Mouse (Mus musculus) heart, adult 11 months (tissue): Measurements from ENCODE around the gene Card19.

Source experiments
- DNase-seq: peaks from one replicate; pipeline ENCODE4 v3.0.0; 2022

Gene Card19

DNA sequence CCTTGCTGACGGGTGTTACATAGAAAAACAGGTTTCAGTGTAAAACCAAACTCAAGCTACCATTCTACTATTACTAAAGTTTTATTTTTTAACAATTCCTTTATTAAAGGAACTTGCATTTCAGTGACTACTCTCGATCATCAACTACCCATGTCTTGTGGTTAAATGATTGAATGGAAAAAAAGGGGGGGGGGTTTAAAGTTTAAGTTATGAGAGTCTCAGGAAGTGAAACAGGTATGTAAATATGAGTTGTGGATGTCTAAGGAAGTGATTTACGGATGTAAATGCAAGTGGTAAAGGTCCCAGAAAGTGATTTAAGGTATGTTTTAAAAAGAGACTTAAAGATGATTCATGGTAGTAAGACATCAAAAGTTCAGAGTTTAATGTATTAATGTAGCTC is 9.3 kb upstream of the Card19 start:
- DNase-seq = no peak

DNA sequence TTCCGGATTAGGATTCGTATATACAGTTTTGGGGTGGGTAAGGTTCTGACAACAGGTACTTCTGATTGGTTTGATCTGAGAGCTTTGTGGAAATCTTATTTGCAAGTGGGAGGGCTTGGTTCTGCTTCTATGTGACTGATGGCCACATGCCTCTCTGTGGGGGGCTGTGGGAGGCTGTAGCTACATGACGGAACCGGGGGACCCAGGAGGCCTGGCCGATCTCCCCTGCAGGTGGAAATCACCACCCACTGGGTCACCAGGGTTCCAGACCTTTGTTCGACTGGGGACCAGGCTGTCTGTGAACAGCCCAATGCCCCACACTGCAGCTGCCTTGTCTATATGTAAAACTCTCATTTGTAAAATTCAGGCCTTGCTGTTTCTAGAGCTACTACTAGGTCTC is 8.9 kb upstream of the Card19 start:
- no peak for DNase-seq

DNA sequence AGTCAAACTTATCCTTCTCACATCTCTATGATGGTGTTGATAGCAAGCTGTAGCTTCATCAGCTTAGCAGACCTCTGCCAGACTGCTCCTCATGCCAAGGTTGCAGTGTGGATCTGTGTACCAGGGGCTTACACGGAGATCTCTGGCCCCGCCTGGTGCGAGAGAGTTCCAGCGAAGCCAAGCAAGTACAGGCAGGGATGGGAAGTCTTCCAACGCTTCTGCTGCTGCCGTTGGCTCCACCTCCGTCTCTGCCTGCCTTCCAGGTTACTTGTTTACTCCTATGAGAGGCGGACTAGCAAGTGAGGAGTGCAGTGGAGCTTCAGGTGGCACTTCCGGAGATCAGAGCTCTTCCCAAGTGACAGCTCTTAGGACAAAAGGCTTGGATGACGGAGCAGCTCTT is 8.5 kb upstream of the Card19 start:
- no peak for DNase-seq

DNA sequence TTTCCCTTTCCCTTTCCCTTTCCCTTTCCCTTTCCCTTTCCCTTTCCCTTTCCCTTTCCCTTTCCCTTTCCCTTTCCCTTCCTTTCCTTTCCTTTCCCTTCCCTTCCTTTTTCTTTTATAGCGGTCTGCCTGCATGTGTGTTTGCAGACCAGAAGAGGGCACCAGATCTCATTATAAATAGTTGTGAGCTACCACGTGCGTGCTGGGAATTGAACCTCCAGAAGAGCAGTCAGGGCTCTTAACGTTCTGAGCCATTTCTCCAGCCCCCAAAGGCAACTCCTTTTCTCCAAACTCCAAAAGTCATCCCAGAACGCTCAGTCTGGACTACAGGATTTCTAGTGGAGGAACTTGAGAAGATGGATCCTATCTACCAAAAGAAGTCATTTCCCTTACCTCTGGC is 5.1 kb upstream of the Card19 start:
- DNase-seq = no peak

DNA sequence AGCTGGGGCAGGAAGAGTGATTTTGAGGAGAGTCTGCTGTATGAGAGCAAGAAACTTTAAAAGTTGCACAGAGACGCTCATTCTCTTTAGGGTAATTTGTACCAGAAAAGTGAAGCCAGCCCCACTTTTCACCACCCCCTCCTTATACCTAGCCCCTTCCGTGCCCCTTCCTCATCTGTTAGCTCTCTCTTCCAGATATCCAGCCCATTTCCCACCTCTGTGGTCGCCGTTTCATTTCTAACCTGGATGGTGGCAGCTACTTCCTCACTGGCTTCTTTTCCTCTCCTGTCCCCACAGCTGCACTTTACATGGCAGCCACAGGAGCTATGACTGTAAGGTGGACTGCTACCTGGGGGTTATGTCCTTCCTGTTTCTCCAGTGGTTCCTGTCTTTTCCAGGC is 3.5 kb upstream of the Card19 start:
- DNase-seq = peak; percentile 93

DNA sequence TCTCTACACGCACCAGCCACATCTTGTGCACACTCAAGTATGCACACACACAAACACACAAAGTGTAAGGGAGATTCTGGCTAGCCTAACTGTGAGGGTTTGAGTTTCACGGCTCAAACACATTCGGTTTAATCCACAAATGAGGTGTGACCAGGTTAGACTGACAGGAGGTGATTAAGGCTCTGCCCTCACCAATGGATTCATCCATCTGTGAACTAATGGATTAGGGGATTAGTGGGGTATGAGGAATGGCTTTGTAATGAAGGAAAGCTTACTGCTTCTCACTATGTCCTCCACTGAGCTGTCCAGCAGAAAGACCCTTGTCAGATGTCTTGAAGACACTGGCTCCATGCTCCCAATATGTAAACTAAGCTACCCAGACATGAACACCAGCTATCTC is 2.8 kb upstream of the Card19 start:
- no peak for DNase-seq

DNA sequence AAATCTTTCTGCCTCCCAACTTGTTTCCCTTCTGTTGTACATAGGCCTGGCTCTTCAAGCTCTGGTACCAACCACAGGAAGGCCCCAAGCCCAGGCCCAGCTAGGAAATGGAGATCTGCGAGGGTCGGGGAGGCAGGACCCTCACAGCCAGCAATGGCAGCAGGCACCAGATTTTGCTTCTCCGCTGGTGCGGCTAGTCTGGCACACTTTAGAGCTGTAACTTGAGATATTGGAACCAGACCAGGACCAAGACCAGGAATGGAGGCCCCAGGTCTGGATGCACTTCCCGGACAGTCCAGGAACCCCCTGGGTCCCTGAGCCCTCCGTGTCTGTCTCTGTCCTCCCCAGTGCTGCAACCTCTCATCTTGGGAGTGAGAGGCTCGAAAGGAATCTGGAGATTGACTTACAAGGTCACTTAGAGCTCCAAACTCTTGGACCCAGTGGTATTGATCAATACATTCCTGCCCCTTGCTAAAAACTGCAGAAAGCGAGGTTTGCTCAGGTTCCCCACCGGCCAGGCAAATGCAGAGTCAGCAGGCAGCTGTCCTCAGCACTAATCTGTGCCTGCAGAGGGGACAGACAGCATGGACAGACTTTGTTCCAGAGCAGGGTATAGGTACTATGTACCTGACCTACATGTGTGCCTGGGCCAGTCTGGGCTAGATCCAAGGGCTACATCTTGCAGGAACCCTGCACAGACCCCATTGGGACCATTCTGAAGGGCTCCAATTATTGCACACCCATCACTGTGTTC is 1.1 kb upstream of the Card19 start:
- no peak for DNase-seq

DNA sequence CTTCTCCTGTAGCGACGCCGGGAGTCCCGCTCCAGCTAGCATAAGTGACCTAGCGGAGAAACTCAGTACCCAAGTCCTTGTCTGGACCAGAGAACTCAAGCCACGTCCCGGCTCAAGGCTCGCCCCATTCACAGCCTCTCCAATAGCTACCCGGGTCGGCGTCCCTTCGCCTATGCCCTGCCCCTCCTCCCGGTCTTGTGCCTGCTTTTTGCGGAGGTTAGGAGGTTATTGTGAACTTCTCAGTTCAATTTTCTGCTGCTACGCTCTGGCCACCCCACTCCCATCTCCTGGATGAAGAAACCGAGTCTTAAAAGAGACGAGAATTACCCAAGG is 349 bp upstream of the Card19 start:
- no peak for DNase-seq

DNA sequence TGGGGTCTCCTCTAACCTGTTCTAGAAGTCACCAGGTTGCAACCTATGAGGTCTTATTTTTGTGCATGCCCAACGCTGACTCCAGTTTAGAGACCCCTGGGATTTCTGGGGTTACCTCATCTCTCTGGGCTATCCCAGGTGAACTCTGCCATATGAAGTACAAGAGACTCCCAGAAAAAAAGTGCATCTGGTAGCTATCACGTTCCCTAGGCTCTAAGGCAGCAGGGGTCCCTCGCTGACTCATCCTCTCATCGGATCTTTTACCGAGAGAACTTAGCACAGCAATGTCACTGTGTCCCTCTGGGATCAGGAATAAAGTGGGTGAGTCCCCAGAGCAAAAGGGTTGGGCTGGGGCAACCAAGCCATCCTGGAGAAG is 721 bp downstream of the Card19 start:
- DNase-seq = no peak

DNA sequence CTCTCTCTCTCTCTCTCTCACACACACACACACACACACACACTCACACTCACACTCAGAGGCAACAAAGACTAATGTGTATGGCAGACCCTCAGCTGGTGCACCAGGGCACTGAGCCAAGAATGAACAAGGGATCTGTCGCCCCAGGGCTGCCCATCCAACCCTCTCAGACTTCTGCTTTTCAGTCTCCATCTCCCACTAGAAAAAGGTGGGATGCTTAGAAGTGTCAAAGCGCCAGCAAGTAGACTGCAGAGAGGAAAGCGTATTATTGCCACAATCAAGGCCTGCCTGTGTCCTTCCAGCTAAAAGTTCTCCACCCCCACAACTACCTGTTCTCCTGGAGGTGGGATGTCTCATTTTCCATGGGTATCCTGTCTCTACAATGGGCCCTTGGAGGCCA is 1.4 kb downstream of the Card19 start:
- peak; percentile 93 for DNase-seq

DNA sequence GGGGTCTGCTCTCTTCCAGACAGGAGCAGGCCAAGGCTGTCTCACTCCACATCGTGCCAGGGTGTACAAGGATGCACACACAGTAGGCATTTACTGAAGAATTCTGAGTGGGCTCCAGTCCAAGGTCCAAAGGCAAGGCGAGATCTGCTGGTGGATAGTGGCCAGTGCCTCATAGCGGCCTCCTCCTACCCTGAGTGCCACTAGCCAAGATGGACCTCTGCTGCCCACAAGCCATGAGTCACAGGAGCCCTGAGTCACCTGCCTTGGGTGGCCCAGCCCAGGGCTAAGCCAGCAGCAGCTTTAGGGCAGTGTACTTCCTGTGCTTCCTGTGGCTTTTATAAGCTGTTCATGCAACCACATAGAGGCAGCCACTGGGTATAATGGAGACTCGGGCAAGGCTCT is 2.3 kb downstream of the Card19 start:
- DNase-seq = peak; percentile 97

DNA sequence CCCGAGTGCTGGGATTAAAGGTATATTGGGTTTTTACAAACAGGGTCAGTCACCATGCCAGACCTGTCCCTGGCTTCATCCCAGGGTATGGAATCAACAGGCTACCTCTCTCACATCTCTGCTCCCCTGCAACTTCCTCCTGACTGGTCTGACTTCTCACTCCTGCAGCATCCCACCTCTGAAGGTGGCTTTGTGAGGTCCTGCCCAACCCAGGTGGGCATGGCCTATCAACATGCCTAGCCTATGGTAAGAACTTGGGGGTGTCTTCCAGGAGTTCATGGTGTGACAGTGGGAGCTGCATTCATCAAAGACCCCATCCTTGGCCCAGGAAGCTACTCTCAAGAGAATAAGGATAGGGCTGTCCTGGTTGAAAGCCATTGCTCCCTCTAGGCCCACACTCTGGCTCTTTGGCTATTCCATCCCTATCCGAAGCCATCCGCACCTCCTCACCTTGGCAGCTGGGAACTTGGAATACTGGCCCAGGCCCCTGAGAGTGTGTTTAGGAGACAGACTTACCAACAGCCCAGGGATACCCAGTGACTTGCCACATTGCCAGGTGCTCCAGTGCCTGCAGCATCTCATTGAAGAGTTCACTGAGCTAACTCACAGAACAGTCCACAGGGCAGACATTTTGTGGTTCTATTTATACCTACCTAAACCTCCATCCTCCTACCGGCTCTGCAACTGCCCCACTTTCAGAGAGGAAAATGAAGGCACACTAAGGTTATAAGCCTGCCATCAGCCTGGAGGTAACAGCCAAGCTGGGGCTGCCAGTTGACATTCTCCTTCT is 2.9 kb downstream of the Card19 start:
- DNase-seq = peak; percentile 92

DNA sequence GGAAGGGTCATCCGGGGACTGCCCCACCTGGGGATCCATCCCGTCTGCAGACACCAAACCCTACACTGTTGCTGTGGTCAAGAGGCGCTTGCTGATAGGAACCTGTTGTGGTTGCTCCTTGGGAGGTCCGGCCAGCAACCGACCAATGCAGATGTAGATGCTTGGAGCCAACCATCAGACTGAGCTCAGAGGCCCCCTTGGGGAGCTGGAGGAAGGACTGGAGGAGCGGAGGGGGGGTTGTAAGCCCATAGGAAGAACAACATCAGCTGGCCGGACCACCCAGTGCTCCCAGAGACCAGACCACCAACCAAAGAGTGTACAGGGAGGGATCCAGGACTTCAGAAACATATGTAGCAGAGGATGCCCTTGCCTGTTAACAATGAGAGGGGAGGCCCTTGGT is 6.5 kb downstream of the Card19 start:
- peak; percentile 93 for DNase-seq

DNA sequence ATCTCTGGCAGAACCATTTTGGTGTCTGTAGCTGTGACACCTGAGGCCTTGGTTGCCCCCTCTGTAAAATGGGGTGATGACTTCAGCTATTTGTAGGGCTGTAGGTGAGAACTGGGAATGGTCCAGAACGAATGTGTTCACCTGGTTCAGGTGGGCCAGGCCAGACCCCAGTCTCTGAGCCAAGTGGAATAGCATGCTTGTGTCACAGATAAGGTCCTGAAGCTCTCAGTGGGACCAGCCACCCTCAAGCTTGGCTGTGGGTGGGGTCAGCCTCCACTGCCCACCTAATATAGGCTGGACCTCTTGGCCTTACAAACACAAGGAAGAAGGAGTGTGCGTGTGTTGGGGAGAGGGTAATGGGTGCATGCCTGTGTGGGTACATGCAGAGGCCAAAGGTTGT is 9.5 kb downstream of the Card19 start:
- peak; percentile 92 for DNase-seq

DNA sequence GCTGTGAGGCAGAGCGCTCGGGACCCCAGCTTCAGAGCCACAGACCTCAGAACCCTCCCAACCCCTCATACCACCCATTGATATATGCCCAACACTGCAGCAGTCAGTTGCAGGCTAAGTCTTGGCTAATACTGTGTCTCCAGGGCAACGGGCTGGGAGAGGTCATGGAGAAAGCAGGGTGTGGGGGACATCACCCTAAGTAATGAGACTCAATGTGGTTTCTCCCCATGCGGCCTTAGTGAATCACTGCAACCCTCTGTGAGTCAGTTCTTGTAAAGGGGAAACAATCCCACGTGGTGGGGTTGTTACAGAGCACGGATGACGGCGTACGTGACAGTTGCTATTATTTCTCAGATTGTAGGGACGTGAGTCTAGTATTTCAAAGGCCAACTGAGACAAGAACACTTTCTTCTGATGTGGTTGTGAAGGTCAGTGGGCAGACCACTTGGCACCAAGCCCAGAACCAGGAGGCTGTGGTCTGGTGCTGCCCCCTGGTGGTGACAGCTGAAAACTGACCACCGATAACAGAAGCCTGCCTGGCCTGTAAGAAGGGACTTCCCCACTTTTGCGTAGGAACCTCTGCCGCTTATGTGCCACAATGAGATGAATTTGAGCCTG is 10.3 kb downstream of the Card19 start:
- DNase-seq = peak; percentile 98

DNA sequence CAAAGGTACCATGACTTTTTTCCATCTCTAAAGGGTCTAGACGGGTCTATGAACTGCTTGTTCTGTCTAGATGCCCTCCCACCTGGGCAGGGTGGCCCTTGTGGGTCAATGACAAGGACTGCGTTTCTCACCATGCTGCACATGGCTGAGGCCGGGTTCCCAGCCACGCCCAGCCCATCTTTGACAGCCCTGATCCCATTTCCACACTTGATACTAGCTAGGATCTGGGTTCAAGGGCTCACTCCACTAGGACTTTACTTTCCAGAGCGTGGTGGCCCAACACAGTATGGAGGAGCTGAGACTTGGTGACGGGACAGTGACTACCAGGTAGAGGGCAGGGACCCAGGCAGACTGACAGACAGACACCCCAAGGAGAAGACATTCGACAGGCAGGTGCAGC is 13.3 kb downstream of the Card19 start:
- DNase-seq = peak; percentile 91

DNA sequence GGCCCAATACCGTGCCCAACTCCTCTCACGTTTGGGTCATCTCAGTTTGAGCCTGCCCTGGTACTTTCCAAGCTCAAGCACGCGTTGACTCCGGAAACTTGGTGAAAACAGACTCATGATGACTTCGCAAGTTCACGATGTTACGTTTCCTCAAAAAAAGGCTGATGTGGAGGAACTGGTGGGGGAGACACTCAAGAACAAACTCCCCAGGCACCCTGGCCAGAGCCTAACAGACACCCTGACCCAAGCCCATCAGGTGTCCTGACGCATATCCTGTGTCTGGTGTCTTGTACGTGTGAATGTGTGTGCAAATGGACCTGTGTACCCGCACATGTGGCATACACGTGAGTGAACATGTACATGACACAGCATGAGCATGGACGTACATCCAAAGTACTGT is 15.1 kb downstream of the Card19 start:
- DNase-seq = peak; percentile 97

DNA sequence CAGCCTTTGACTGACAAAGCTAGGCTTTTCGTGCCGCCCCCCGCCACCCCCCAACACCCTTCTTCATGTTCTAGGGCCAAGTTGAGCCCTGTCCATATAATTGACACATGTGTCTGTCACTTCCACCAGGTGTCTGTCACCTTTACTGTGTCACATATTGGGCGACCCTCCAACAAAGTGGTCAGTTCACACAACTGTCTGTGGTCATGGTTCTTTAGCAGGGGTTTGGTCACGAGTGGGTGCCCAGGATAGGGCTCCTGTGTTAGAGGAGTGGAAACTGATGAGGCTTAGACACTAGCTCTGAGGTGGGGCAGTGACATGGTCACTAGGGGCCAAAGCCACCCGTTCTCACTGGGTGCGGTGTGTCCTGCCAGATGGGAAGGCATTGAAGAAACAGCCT is 15.9 kb downstream of the Card19 start:
- no peak for DNase-seq

DNA sequence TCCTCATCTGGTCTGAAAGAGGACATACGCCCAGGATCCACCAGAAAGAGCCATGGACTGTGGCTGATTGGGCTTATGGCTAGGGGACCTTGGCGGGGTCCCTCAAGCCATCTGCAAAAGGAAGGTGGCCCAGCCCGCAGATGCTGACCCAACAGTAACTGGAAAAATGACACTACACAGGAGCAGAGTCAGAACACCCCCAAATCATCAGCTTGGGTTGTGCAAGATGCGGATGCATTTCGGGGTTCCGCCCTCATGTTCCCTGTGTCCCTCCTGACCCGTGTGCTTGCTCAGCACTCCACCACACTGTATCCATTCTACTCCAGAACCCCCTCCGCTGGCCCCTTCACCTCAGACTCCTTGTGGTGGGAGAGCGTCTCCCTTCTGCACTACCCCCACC is 17.1 kb downstream of the Card19 start:
- peak; percentile 96 for DNase-seq

DNA sequence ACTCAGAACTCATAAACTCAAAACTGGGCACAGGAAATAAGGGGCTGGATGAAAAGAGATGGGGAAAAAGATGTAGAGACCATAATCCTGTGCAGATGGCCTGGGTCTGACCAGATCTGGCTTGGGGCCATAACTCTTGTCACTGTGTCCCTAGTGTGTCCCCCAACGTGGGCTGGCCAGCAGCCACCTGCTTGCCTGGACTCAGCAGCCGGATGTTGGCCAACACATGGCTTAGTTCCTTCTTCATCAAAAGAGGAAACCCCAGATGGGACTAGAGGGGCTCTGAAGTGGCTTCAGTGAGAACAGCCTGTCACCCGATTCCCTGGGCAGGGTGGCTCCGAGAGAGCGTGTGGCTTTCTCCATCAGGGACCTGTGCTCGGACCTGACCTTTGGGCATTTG is 19.1 kb downstream of the Card19 start:
- peak; percentile 98 for DNase-seq

DNA sequence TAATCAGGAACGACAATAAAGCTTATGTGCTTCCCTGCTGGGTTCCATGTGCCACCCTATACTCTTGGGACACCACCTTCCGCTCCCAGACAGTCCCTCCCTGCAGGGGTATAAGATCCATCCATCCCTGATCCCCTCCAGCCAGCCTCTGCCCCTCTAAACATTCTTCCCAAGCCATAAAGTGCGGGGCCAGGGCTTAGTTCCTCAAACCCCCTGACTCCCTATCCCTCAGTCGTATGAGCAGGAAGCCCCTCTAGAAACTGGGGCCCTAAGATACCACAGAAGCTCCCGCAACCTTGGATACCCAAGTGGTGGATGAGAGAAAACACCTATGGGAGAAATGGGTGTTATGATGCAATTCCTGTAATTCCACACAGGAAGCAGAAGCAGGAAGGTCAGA is 19.6 kb downstream of the Card19 start:
- DNase-seq = peak; percentile 90

DNA sequence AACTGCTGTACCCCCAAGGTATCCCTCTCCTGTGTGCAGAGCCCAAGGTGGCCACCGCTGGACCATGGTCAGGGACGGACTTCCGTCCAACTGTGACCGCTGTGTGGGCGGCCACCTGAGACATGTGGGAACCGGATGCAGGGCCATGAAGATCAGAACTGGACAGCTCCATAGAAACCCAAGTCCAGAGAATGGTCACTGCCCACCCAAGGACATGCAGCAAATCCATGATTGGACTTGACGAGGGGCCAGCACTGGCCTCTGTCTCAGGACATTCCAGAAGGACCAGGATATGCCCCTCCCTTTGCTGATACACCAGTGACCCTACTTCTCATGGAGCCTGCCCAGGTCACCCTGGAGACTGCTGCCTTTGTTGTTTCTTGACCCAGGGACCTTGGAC is 20.2 kb downstream of the Card19 start:
- peak; percentile 94 for DNase-seq

DNA sequence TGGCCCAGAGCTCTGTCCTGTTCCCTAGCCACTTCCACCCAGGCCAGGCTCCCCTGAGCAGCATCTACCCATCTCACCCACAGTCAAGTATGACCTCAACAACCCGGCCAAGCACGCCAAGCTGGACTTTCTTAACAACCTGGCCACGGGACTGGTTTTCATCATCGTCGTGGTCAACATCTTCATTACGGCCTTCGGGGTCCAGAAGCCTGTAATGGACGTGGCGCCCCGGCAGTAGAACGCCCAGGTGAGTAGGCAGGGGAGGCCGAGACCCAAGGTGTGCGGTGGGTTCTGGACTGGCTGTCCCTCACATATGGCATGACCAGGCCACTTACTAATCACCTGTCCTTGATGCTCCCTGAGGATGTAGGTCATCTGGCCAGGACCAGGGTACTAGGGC is 21.0 kb downstream of the Card19 start:
- DNase-seq = peak; percentile 93

DNA sequence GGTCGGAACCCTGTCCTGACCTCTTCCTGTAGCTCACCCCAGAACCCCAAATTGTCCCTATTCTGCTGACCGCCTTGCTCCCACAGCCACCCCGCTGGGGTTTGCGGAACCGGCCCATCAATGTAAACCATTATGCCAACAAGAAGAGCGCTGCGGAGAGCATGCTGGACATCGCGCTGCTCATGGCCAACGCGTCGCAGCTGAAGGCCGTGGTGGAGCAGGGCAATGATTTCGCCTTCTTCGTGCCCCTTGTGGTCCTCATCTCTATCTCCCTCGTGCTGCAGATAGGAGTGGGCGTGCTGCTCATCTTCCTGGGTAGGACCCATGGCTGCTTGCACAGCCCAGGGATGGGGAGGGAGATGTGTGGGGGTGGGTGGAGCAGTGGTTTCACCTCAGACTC is 22.2 kb downstream of the Card19 start:
- DNase-seq = peak; percentile 90
